8 mouse cellular contexts compared by ENCODE assay signal in the genomic region with DNA sequence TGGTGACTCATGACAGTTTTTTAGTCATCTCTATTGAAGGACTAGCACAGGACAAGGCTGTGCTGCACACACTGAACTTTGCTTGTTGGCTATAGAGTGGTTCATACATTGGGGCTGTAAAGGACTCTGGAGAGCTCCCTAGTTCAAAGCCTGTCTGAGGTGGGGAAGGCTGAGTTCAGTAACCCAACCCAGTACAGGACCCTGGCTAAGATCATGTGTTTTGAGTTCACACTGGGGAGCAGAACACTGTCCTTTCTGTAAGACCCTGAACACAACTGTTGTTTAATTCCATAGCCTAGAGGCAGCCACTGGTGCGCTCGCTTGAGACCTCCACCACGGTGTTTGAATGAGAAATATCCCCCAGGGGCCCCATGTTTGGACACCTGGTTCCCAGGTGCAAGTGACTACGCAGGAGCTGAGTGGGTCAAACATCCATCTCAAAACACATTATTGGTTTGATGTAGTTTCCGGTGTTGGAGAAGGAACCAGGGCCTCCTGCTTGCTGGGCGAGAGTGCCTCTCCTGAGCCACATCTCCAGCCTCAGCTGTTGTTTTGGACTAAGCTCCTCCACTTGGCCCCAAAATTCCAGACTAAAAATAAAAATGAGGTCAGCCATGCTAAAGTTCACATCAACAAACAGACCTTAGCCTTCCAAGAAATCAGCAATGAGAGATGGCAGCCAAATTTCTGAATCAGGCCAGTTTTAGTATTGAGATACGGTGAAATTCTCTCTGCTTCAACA. TPM values are rescaled to one million over a fixed set of nuclear protein-coding genes. Genes with fewer than 3 reads are reported as not detected.
DNase-seq lines count a peak whose midpoint lies in the region; ATAC-seq lines count a peak whose summit lies in the region.

No protein-coding gene starts in this region.

- ATAC-seq in heart, embryonic 11.5 days (replicated peaks; ENCODE audit: insufficient number of reproducible peaks, low FRiP score, low TSS enrichment), result no peak
- no peak for ATAC-seq in inflammation-experienced regulatory T-cells, adult 6 months
- ATAC-seq in forebrain, embryonic 15.5 days (replicated peaks), result no peak

- H3K4me3 ChIP-seq in heart, embryonic 11.5 days (ENCODE audit: low read depth, low read length), result no peak overlapping the region
- H3K4me3 ChIP-seq in macrophage (ENCODE audit: inconsistent target), result no peak overlapping the region
- no peak overlapping the region for H3K4me3 ChIP-seq in forebrain, embryonic 15.5 days

- H3K4me2 ChIP-seq in heart, embryonic 11.5 days, result no peak overlapping the region
- H3K4me2 ChIP-seq in forebrain, embryonic 15.5 days (replicated peaks), result no peak overlapping the region

- peaks cover 5% of the 10 kb centered on the region; the same call in 1 of the 2 replicates for H3K4me1 ChIP-seq in heart, embryonic 11.5 days (ENCODE audit: control insufficient read depth, insufficient read depth, low read length)
- no peaks in the 10 kb centered on the region for H3K4me1 ChIP-seq in forebrain, embryonic 15.5 days

- 85% methylated on average over 7 of the region's 7 CpGs for whole genome bisulfite sequencing in heart, embryonic 11.5 days (ENCODE audit: insufficient replicate concordance)
- 90% methylated on average over 6 of the region's 7 CpGs for WGBS in macrophage (ENCODE audit: missing documents)
- 87% methylated on average over 7 of the region's 7 CpGs for WGBS in forebrain, embryonic 15.5 days

- peak; percentile 90 for DNase-seq in heart, adult 18-20 months
- DNase-seq in gastrocnemius, adult 18-20 months (ENCODE audit: low spot score), result peak; percentile 90
- peak; percentile 39 to 73 for DNase-seq in kidney, adult 8-10 months
- no peak for DNase-seq in layer of hippocampus, postnatal 36 days

- no peaks in the 10 kb centered on the region for H3K27me3 ChIP-seq in heart, embryonic 11.5 days (ENCODE audit: control insufficient read depth, insufficient read depth, low read length)
- no peaks in the 10 kb centered on the region for H3K27me3 ChIP-seq in forebrain, embryonic 15.5 days

- no peak overlapping the region for H3K9ac ChIP-seq in heart, embryonic 11.5 days (ENCODE audit: low read depth, low read length)
- H3K9ac ChIP-seq in forebrain, embryonic 15.5 days (replicated peaks), result no peak overlapping the region

- no peak overlapping the region; the same call in 1 of the 2 replicates for H3K27ac ChIP-seq in heart, embryonic 11.5 days (ENCODE audit: low read depth, low read length)
- H3K27ac ChIP-seq in macrophage, result peak overlapping the region; percentile 18; the same call in 1 of the 2 replicates
- H3K27ac ChIP-seq in forebrain, embryonic 15.5 days (replicated peaks), result no peak overlapping the region

- H3K79me2 ChIP-seq in macrophage (ENCODE audit: inconsistent target), result no peaks in the 10 kb centered on the region

- H3K9me3 ChIP-seq in heart, embryonic 11.5 days (replicated peaks; ENCODE audit: control insufficient read depth, low read length), result no peaks in the 10 kb centered on the region
- no peaks in the 10 kb centered on the region for H3K9me3 ChIP-seq in forebrain, embryonic 15.5 days

- no peaks in the 10 kb centered on the region for H3K36me3 ChIP-seq in heart, embryonic 11.5 days (ENCODE audit: control insufficient read depth, insufficient read depth, low read length)
- no peaks in the 10 kb centered on the region for H3K36me3 ChIP-seq in macrophage (ENCODE audit: inconsistent target)
- H3K36me3 ChIP-seq in forebrain, embryonic 15.5 days, result no peaks in the 10 kb centered on the region

RNA-seq across cellular contexts. Expression of a gene that starts 10.0 kb away (rescaled TPM):
- 10 to 100 TPM; 20.7 to 21.7 TPM for total RNA-seq in heart, adult 18-20 months (2021)
- polyA plus RNA-seq in heart, embryonic 11.5 days (2014; fragmentation: Nextera tagmentation; extraction: Ambion mirVana), result 47.4 and 54.6 TPM in 2 replicates
- 10 to 100 TPM in 1 of 2 experiments, 1 to 10 TPM in 1; 8.9 to 10.6 TPM for total RNA-seq in gastrocnemius, adult 18-20 months (2021)
- 100 to 1,000 TPM in 6 of 26 experiments, 10 to 100 TPM in 20; 21.2 to 142 (median 55.7) TPM for total RNA-seq in macrophage (2018; cell fraction: chromatin; rRNA removed)
- total RNA-seq in macrophage (2018; cell fraction: cytosol; rRNA removed), result 10 to 100 TPM; 36.1 to 82.0 (median 68.2) TPM
- total RNA-seq in macrophage (2018; cell fraction: nucleus; rRNA removed), result 100 to 1,000 TPM in 1 of 26 experiments, 10 to 100 TPM in 25; 20.1 to 108 (median 38.4) TPM
- polyA plus RNA-seq in macrophage (2018), result 45.9 to 89.1 TPM (median 67.2 TPM) in 3 replicates
- total RNA-seq in layer of hippocampus, postnatal 36 days (2021), result 10 to 100 TPM; 34.8 to 35.3 TPM
- 10 to 100 TPM; 75.1 to 91.9 (median 89.0) TPM for polyA plus RNA-seq in inflammation-experienced regulatory T-cells, adult 6 months (2017; shearing (Covaris generic))
- polyA plus RNA-seq in forebrain, embryonic 15.5 days (2015; fragmentation: Nextera tagmentation; extraction: Ambion mirVana), result 76.1 and 78.8 TPM in 2 replicates

RNA-seq across cellular contexts. Expression of a gene that starts 33.2 kb away (rescaled TPM):
- 10 to 100 TPM; 64.8 to 73.1 TPM for total RNA-seq in heart, adult 18-20 months (2021)
- 9.0 and 11.6 TPM in 2 replicates for polyA plus RNA-seq in heart, embryonic 11.5 days (2014; fragmentation: Nextera tagmentation; extraction: Ambion mirVana)
- total RNA-seq in gastrocnemius, adult 18-20 months (2021), result 100 to 1,000 TPM in 1 of 2 experiments, 10 to 100 TPM in 1; 96.7 to 105 TPM
- total RNA-seq in macrophage (2018; cell fraction: chromatin; rRNA removed), result 100 to 1,000 TPM in 3 of 26 experiments, 10 to 100 TPM in 23; 54.2 to 149 (median 85.4) TPM
- total RNA-seq in macrophage (2018; cell fraction: cytosol; rRNA removed), result 10 to 100 TPM; 40.1 to 59.8 (median 43.8) TPM
- total RNA-seq in macrophage (2018; cell fraction: nucleus; rRNA removed), result 10 to 100 TPM; 54.6 to 87.2 (median 64.8) TPM
- polyA plus RNA-seq in macrophage (2018), result 22.5 to 30.9 TPM (median 25.6 TPM) in 3 replicates
- total RNA-seq in layer of hippocampus, postnatal 36 days (2021), result 10 to 100 TPM; 82.8 to 88.3 TPM
- polyA plus RNA-seq in inflammation-experienced regulatory T-cells, adult 6 months (2017; shearing (Covaris generic)), result 10 to 100 TPM; 22.3 to 29.7 (median 25.2) TPM
- polyA plus RNA-seq in forebrain, embryonic 15.5 days (2015; fragmentation: Nextera tagmentation; extraction: Ambion mirVana), result 12.3 and 12.8 TPM in 2 replicates

Comparison
In these comparisons a context has a peak if more than half of its experiments do, and no peak if none do; other contexts are left out.
1. DNase-seq: peak in heart, adult 18-20 months (2 of 2), gastrocnemius, adult 18-20 months (single experiment) and kidney, adult 8-10 months (2 of 2); none in layer of hippocampus, postnatal 36 days (0 of 2).